Mouse (Mus musculus): ENCODE results near the gene Tprn. TPM values are rescaled to one million over a fixed set of nuclear protein-coding genes. Genes with fewer than 3 reads are reported as not detected.

The Tprn gene
- 1 to 10 TPM; 2.1 to 2.9 TPM for total RNA-seq (2021)
- long read RNA-seq, experiment 1, partial matches to known transcripts = 0 of 3 reads
- long read RNA-seq, experiment 1, other reads (novel, unspliced or antisense) = 0 of 3 reads
- long read RNA-seq, experiment 2, partial matches to known transcripts = 1 of 6 reads
- long read RNA-seq, experiment 2, other reads (novel, unspliced or antisense) = 1 of 6 reads

GRCm38 (mm10) chr2:25262291-25262767, at the start of gene Tprn:
Tprn (plus strand) TSS chr2:25262618.
- DNase-seq = peak; percentile 95

GRCm38 (mm10) chr2:25213266-25213865, 49.1 kb upstream of the Tprn start:
- no peak for DNase-seq

- DNase-seq = no peak
These were observed 48.0 kb upstream of the Tprn start, which contains the start of gene Stpg3 for GRCm38 (mm10) chr2:25214444-25214843. Stpg3 (minus strand) TSS chr2:25214637.

GRCm38 (mm10) chr2:25217666-25218065, 44.8 kb upstream of the Tprn start:
- no peak for DNase-seq

GRCm38 (mm10) chr2:25218445-25218844, 44.0 kb upstream of the Tprn start, which contains the start of gene Fam166a:
Fam166a (plus strand) TSS chr2:25218745.
- DNase-seq = no peak

GRCm38 (mm10) chr2:25221331-25221772, 41.1 kb upstream of the Tprn start:
- DNase-seq = no peak

- DNase-seq = peak; percentile 87
These were observed 38.5 kb upstream of the Tprn start for GRCm38 (mm10) chr2:25223681-25224491.

- DNase-seq = no peak
These were observed 38.0 kb upstream of the Tprn start, which contains the start of gene Tubb4b for GRCm38 (mm10) chr2:25224492-25224765. Tubb4b (minus strand) TSS chr2:25224702.

- DNase-seq = peak; percentile 99
These were observed 37.4 kb upstream of the Tprn start for GRCm38 (mm10) chr2:25224766-25225752.

- DNase-seq = no peak
These were observed 36.5 kb upstream of the Tprn start for GRCm38 (mm10) chr2:25225811-25226379.

GRCm38 (mm10) chr2:25226864-25227263, 35.6 kb upstream of the Tprn start:
- DNase-seq = peak; percentile 71

GRCm38 (mm10) chr2:25227406-25227805, 35.0 kb upstream of the Tprn start:
- no peak for DNase-seq

GRCm38 (mm10) chr2:25228431-25228889, 34.0 kb upstream of the Tprn start:
- DNase-seq = peak; percentile 87

- no peak for DNase-seq
These were observed 33.4 kb upstream of the Tprn start for GRCm38 (mm10) chr2:25228995-25229530.

GRCm38 (mm10) chr2:25229582-25229981, 32.8 kb upstream of the Tprn start:
- DNase-seq = no peak

GRCm38 (mm10) chr2:25230581-25230980, 31.8 kb upstream of the Tprn start:
- DNase-seq = no peak

- DNase-seq = no peak
These were observed 31.4 kb upstream of the Tprn start for GRCm38 (mm10) chr2:25231038-25231437.

- no peak for DNase-seq
These were observed 29.0 kb upstream of the Tprn start for GRCm38 (mm10) chr2:25233421-25233820.

GRCm38 (mm10) chr2:25234050-25234449, 28.4 kb upstream of the Tprn start, which contains the start of gene Slc34a3:
Slc34a3 (minus strand) TSS chr2:25234364.
- DNase-seq = no peak

- no peak for DNase-seq
These were observed 27.7 kb upstream of the Tprn start for GRCm38 (mm10) chr2:25234551-25235220.
